Mouse (Mus musculus) olfactory bulb, adult 2 months (tissue): ENCODE results near the gene Gm9970.
A peak's percentile ranks its signal among the peaks of the same experiment; 100 is the strongest.

Experiments
- CTCF ChIP-seq: fragments of 200-500 bp; IDR thresholded peaks from 2 replicates; pipeline ENCODE4 v1.5.1; 2012; ENCODE audit warnings: low read depth, mild to moderate bottlenecking, low read length, moderate library complexity; ENCODE audit not compliant: insufficient read depth
- POLR2A ChIP-seq: fragments of 200-500 bp; IDR thresholded peaks from 2 replicates; pipeline ENCODE4 v1.6.1; 2012; ENCODE audit warnings: mild to moderate bottlenecking, low read depth, low read length, moderate library complexity; ENCODE audit not compliant: insufficient read depth

DNA sequence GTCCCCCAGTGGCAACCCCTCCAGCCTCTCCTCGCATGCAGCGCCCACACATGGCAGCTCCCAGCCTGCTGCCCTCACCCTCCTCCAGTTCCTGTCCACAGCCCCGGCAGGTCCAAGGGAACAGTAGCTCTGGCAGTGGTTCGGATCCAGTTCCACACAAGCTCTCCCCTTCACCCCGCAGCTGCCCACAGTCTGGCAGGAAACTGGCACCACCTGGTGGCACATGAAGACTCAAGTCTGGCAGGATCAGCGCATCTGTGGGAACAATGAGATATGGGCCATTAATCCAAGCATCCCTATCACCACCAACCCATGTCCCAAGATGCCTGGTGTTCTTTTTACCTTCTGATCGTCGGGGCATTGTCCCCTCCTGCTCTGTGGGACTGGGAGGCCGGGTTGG, 41.1 kb downstream of the Gm9970 start:
- TF ChIP-seq CTCF = 0 out of 2 replicates have a peak, but pooled peaks have one; percentile 25
- no peak for TF ChIP-seq POLR2A
